Mouse (Mus musculus): ENCODE measurements around the gene Ms4a3.

Ms4a3 gene

GRCm38 (mm10) chr19:11589891-11590449, 50.7 kb downstream of the Ms4a3 start:
- intact Hi-C loops (cut with DNase I) = no loop called here

GRCm38 (mm10) chr19:11589205-11589604, 51.4 kb downstream of the Ms4a3 start:
- intact Hi-C loops (cut with DNase I) = no loop called here
